ENCODE assay signal across 8 mouse cellular contexts in genomic region chr1:95762244-95762643, GRCm38 (mm10).
DNase-seq lines count a peak whose midpoint lies in the region; ATAC-seq and TF ChIP-seq lines count a peak whose summit lies in the region.

No protein-coding gene starts in this region.

- H3K27me3 ChIP-seq in hindbrain, embryonic 14.5 days (ENCODE audit: control insufficient read depth, insufficient read depth, low read length): no peaks in the 10 kb centered on the region
- H3K27me3 ChIP-seq in hindbrain, embryonic 16.5 days (replicated peaks; ENCODE audit: control insufficient read depth, insufficient read depth, low read length): no peaks in the 10 kb centered on the region
- no peaks in the 10 kb centered on the region for H3K27me3 ChIP-seq in heart, postnatal 0 days (ENCODE audit: control insufficient read depth, insufficient read depth, low read length)
- no peaks in the 10 kb centered on the region for H3K27me3 ChIP-seq in stomach, postnatal 0 days (ENCODE audit: control insufficient read depth, insufficient read depth, low read length)

- H3K36me3 ChIP-seq in hindbrain, embryonic 14.5 days (replicated peaks; ENCODE audit: control insufficient read depth, insufficient read depth): no peaks in the 10 kb centered on the region
- H3K36me3 ChIP-seq in hindbrain, embryonic 16.5 days (ENCODE audit: control insufficient read depth, insufficient read depth, low read length): no peaks in the 10 kb centered on the region
- H3K36me3 ChIP-seq in heart, postnatal 0 days (replicated peaks; ENCODE audit: control insufficient read depth, insufficient read depth, low read length): no peaks in the 10 kb centered on the region
- no peaks in the 10 kb centered on the region for H3K36me3 ChIP-seq in stomach, postnatal 0 days (ENCODE audit: control insufficient read depth, insufficient read depth, low read length)

- H3K4me1 ChIP-seq in hindbrain, embryonic 14.5 days (replicated peaks; ENCODE audit: control insufficient read depth, insufficient read depth, low read length): no peaks in the 10 kb centered on the region
- no peaks in the 10 kb centered on the region for H3K4me1 ChIP-seq in hindbrain, embryonic 16.5 days (ENCODE audit: control insufficient read depth, insufficient read depth, low read depth, low read length)
- H3K4me1 ChIP-seq in heart, postnatal 0 days (ENCODE audit: control insufficient read depth, insufficient read depth): no peaks in the 10 kb centered on the region
- no peaks in the 10 kb centered on the region for H3K4me1 ChIP-seq in stomach, postnatal 0 days (replicated peaks; ENCODE audit: control insufficient read depth, insufficient read depth)

- no peak overlapping the region for H3K9ac ChIP-seq in hindbrain, embryonic 14.5 days
- no peak overlapping the region for H3K9ac ChIP-seq in hindbrain, embryonic 16.5 days (ENCODE audit: low read depth, low read length)
- no peak overlapping the region for H3K9ac ChIP-seq in heart, postnatal 0 days (replicated peaks; ENCODE audit: low read depth, low read length)
- H3K9ac ChIP-seq in stomach, postnatal 0 days (ENCODE audit: low read length): no peak overlapping the region

- 5% methylated on average over 2 of the region's 2 CpGs for WGBS in hindbrain, embryonic 14.5 days
- 4% methylated on average over 2 of the region's 2 CpGs for WGBS in hindbrain, embryonic 16.5 days
- WGBS in heart, postnatal 0 days: 2% methylated on average over 2 of the region's 2 CpGs
- 2% methylated on average over 2 of the region's 2 CpGs for WGBS in stomach, postnatal 0 days

- H3K9me3 ChIP-seq in hindbrain, embryonic 14.5 days (ENCODE audit: control insufficient read depth, low read length): no peaks in the 10 kb centered on the region
- no peaks in the 10 kb centered on the region for H3K9me3 ChIP-seq in hindbrain, embryonic 16.5 days (ENCODE audit: control insufficient read depth, low read length)
- no peaks in the 10 kb centered on the region for H3K9me3 ChIP-seq in heart, postnatal 0 days (replicated peaks; ENCODE audit: control insufficient read depth, low read length)
- H3K9me3 ChIP-seq in stomach, postnatal 0 days (ENCODE audit: control insufficient read depth, low read length): no peaks in the 10 kb centered on the region

- H3K4me3 ChIP-seq in hindbrain, embryonic 14.5 days (replicated peaks; ENCODE audit: low read length): no peak overlapping the region
- H3K4me3 ChIP-seq in hindbrain, embryonic 16.5 days (ENCODE audit: low read length): no peak overlapping the region
- H3K4me3 ChIP-seq in heart, postnatal 0 days (ENCODE audit: low read depth, low read length): no peak overlapping the region
- H3K4me3 ChIP-seq in stomach, postnatal 0 days (ENCODE audit: low read depth, low read length): no peak overlapping the region

- H3K4me2 ChIP-seq in hindbrain, embryonic 14.5 days (replicated peaks): no peak overlapping the region
- H3K4me2 ChIP-seq in hindbrain, embryonic 16.5 days (ENCODE audit: low read length): no peak overlapping the region
- no peak overlapping the region for H3K4me2 ChIP-seq in heart, postnatal 0 days (ENCODE audit: low read depth, low read length)
- no peak overlapping the region for H3K4me2 ChIP-seq in stomach, postnatal 0 days (replicated peaks; ENCODE audit: low read depth)

- TF ChIP-seq CTCF in heart, postnatal 0 days (IDR thresholded peaks at IDR 0.05; ENCODE audit: low read depth): peak; percentile 86
- TF ChIP-seq CTCF in stomach, postnatal 0 days (IDR thresholded peaks at IDR 0.05; ENCODE audit: low read depth): peak; percentile 88

- no peak for TF ChIP-seq EP300 in heart, postnatal 0 days (IDR thresholded peaks at IDR 0.05; ENCODE audit: low read depth)
- no peak for TF ChIP-seq EP300 in stomach, postnatal 0 days (optimal IDR thresholded peaks at IDR 0.05)

- no peak overlapping the region for H3K27ac ChIP-seq in hindbrain, embryonic 14.5 days
- H3K27ac ChIP-seq in hindbrain, embryonic 16.5 days (ENCODE audit: low read depth, low read length): no peak overlapping the region
- no peak overlapping the region for H3K27ac ChIP-seq in heart, postnatal 0 days (ENCODE audit: low read depth)
- no peak overlapping the region for H3K27ac ChIP-seq in stomach, postnatal 0 days (replicated peaks)

- no peak for ATAC-seq in hindbrain, embryonic 14.5 days (ENCODE audit: low FRiP score)
- no peak for ATAC-seq in hindbrain, embryonic 16.5 days
- ATAC-seq in activated CD4-positive, CD25-positive, alpha-beta regulatory T cell, adult 4 months: peak; percentile 90
- peak; percentile 33; the same call in 1 of the 2 replicates for ATAC-seq in heart, postnatal 0 days (ENCODE audit: insufficient read depth, low read depth)
- peak; percentile 99 for ATAC-seq in megakaryocyte progenitor cell, adult 5-6 weeks (replicated peaks; ENCODE audit: poor library complexity)
- no peak for ATAC-seq in stomach, postnatal 0 days (ENCODE audit: low FRiP score, low TSS enrichment)

- peak; percentile 79 for DNase-seq in hindbrain, embryonic 14.5 days (ENCODE audit: low spot score)
- peak; percentile 89 for DNase-seq in embryo, embryonic 10.5 days (ENCODE audit: low spot score)
- peak; percentile 78 for DNase-seq in heart, postnatal 0 days (ENCODE audit: low spot score)
- peak; percentile 50 for DNase-seq in layer of hippocampus, adult 9-10 months (ENCODE audit: low spot score)
- peak; percentile 48 for DNase-seq in stomach, postnatal 0 days (ENCODE audit: low spot score)

Comparison
In these comparisons a context has a peak if more than half of its experiments do, and no peak if none do; other contexts are left out.
1. ATAC-seq: peak in activated CD4-positive, CD25-positive, alpha-beta regulatory T cell, adult 4 months (single experiment), heart, postnatal 0 days (single experiment) and megakaryocyte progenitor cell, adult 5-6 weeks (single experiment); none in hindbrain, embryonic 14.5 days (single experiment), hindbrain, embryonic 16.5 days (single experiment) and stomach, postnatal 0 days (single experiment).
2. Peak in every context shown above with its lines, with median percentiles within 50 percentile points of each other: DNase-seq.